Mouse (Mus musculus) ovary, postnatal 36 days (tissue): ENCODE results near the gene Slc15a1.

Experiments
- DNase-seq: peaks from one replicate; pipeline ENCODE4 v3.0.0; 2022; ENCODE audit warnings: low spot score, mixed read lengths

The Slc15a1 gene

GRCm38 (mm10) chr14:121492328-121492727 is 12.7 kb downstream of the Slc15a1 start:
- no peak for DNase-seq

GRCm38 (mm10) chr14:121485722-121486121 is 19.3 kb downstream of the Slc15a1 start:
- no peak for DNase-seq

GRCm38 (mm10) chr14:121484436-121484835 is 20.6 kb downstream of the Slc15a1 start:
- no peak for DNase-seq

- DNase-seq = no peak
Measured at GRCm38 (mm10) chr14:121482181-121482580, 22.9 kb downstream of the Slc15a1 start.

- DNase-seq = no peak
Measured at GRCm38 (mm10) chr14:121481591-121481990, 23.5 kb downstream of the Slc15a1 start.

- no peak for DNase-seq
Measured at GRCm38 (mm10) chr14:121479096-121479495, 26.0 kb downstream of the Slc15a1 start.

GRCm38 (mm10) chr14:121477925-121478693 is 26.9 kb downstream of the Slc15a1 start:
- no peak for DNase-seq

- DNase-seq = no peak
Measured at GRCm38 (mm10) chr14:121473869-121474268, 31.2 kb downstream of the Slc15a1 start.

GRCm38 (mm10) chr14:121471545-121472121 is 33.4 kb downstream of the Slc15a1 start:
- DNase-seq = no peak

- DNase-seq = no peak
Measured at GRCm38 (mm10) chr14:121469601-121470000, 35.5 kb downstream of the Slc15a1 start.

GRCm38 (mm10) chr14:121467646-121468045 is 37.4 kb downstream of the Slc15a1 start:
- no peak for DNase-seq

GRCm38 (mm10) chr14:121466501-121466900 is 38.6 kb downstream of the Slc15a1 start:
- DNase-seq = no peak

GRCm38 (mm10) chr14:121464318-121464717 is 40.7 kb downstream of the Slc15a1 start:
- no peak for DNase-seq

- no peak for DNase-seq
Measured at GRCm38 (mm10) chr14:121462756-121463155, 42.3 kb downstream of the Slc15a1 start.

- no peak for DNase-seq
Measured at GRCm38 (mm10) chr14:121460966-121461365, 44.1 kb downstream of the Slc15a1 start.

- DNase-seq = no peak
Measured at GRCm38 (mm10) chr14:121458521-121458920, 46.5 kb downstream of the Slc15a1 start.

GRCm38 (mm10) chr14:121457536-121457935 is 47.5 kb downstream of the Slc15a1 start:
- no peak for DNase-seq

GRCm38 (mm10) chr14:121456416-121457285 is 48.4 kb downstream of the Slc15a1 start:
- no peak for DNase-seq

- peak; percentile 39 for DNase-seq
Measured at GRCm38 (mm10) chr14:121455976-121456375, 49.1 kb downstream of the Slc15a1 start.

- peak; percentile 59 for DNase-seq
Measured at GRCm38 (mm10) chr14:121455527-121455926, 49.5 kb downstream of the Slc15a1 start.

GRCm38 (mm10) chr14:121453130-121453529 is 51.9 kb downstream of the Slc15a1 start:
- peak; percentile 37 for DNase-seq

GRCm38 (mm10) chr14:121452227-121452626 is 52.8 kb downstream of the Slc15a1 start:
- DNase-seq = no peak
